Mouse (Mus musculus) spleen, postnatal 14 days (tissue): ENCODE measurements around the gene AI837181.

Experiments
- DNase-seq, 2 experiments: peaks; one replicate each; pipeline ENCODE4 v3.0.0; 2021 to 2022; ENCODE audit warnings: low spot score in 2 of 2

The AI837181 gene

GRCm38 (mm10) chr19:5447515-5448353 lies 22.8 kb downstream of the AI837181 start, which contains the start of gene Fosl1:
TSS of gene Fosl1 (plus strand) at chr19:5447547.
- DNase-seq: peak; percentile 41 to 67

DNA sequence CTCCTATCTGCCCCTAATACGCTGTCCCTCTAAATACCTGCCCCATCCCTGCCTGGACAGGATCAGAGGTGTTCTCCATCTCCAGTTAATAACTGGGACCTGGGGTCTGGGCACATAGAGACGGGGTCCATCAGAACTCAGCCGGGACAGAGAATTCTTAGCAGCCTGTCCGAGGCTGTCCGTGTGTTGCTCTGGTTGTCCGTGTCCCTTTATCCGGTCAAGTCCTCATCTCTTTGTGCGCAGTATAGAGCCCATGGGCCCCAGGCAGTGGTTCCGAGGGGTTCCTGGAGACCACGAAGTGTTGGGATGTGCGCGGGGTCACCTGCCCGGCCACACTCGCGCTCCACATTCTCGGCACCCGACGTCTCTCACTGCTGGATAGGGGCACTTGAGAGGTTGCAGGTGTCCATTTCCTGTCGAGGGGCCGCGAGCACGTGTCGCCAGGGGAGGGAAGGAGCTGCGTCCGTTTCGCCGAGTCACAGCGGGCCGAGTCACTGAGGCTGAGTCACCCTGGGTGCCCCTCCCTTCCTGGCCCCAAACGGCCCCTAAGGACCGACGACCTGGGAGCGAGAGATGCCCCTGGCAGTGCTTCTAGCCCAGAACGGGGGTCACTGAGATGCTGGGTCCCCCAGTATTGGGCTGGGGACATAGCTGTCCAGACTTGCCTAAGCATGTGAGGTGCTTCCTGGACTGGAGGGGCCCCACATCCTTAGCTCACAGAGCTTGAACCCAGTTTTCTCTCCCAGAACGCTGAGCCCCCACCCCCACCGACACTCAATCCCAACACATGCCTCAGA lies 23.6 kb downstream of the AI837181 start:
- DNase-seq: no peak

- DNase-seq: no peak
Measured at GRCm38 (mm10) chr19:5449673-5450072, 24.7 kb downstream of the AI837181 start.

GRCm38 (mm10) chr19:5451766-5452165 lies 26.8 kb downstream of the AI837181 start:
- DNase-seq: no peak

- no peak for DNase-seq
Measured at GRCm38 (mm10) chr19:5455037-5455436, 30.1 kb downstream of the AI837181 start.

GRCm38 (mm10) chr19:5455568-5455967 lies 30.6 kb downstream of the AI837181 start:
- no peak for DNase-seq

- DNase-seq: no peak
Measured at GRCm38 (mm10) chr19:5456241-5456921, 31.4 kb downstream of the AI837181 start.

- DNase-seq: peak; percentile 78 to 88
Measured at GRCm38 (mm10) chr19:5456922-5457745, 32.2 kb downstream of the AI837181 start.

DNA sequence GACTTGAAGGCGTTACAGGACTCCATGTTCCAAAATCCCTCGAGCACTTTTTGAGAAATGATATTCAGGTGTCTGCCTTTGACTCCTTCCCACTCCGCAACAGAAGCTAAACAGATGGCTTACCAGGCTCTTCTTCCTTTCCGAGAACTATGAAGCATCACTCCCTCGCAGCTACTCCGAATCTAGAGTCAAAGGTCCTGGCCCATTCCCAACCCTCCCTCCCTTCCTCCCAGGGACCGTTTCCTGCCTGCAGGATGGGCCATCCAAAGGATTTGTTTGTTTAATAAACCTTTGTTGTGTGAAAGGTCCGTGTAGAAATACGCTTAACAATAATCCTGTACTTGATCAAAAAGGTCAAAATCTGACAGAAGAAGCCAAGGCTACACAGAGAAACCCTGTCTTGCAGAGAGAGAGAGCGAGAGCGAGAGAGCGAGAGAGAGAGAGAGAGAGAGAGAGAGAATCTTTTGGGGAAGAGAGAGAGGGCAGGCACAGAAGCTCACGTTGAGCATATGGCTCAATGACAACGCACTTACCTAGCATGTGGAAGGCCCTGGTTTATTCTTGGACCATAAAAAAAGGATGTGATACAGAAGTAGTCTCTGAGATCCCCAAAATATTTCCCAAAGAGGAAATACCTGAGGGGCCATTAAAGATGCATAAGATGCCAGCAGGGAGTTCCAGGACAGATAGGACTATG lies 33.0 kb downstream of the AI837181 start, which contains the start of gene Ccdc85b:
Gene Ccdc85b (minus strand): TSS at position 149 of the 697 bp plus-strand sequence.
- no peak for DNase-seq

DNA sequence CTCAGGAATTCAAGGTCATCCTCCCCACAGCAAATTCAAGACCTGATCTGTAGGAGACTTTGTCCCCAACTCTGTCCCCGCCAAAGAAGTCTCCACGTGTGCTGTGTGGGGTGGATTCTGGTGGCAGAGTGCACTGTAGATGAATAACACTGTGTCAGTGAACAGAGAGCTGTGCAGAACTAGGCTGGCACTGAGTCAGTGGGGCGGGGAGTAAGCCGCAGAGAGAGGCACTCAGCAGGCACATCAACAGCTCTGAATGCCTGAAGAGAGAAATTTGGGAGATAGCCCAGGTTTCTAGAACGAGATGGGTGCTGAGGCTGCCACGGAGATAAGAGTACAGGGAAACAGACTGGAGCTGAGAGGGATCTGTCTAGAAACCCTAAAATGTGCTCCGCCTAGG lies 34.1 kb downstream of the AI837181 start:
- DNase-seq: no peak

DNA sequence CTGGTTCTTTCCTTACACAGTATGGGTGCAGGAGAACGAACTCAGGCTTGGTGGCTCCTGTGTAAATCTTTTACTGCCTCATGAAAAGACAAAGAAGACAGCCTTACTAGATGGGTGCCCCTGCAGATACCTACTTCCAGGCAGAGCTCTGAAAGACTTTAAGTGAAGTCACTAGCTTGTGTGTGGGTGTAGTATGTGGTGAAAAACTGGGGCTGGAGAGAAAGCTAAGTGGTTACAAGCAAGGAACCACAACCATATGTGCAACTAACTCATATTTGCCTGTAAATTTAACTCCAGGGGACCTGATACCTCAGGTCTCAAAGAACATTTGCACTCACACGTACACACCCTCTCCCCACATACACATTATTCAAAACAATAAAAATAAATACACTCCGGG lies 35.0 kb downstream of the AI837181 start:
- DNase-seq: no peak

GRCm38 (mm10) chr19:5460465-5460911 lies 35.5 kb downstream of the AI837181 start, which contains the start of gene Fibp:
TSS of gene Fibp (plus strand) at chr19:5460615.
- DNase-seq: peak; percentile 69 to 85

- DNase-seq: no peak
Measured at GRCm38 (mm10) chr19:5461411-5461810, 36.5 kb downstream of the AI837181 start.

DNA sequence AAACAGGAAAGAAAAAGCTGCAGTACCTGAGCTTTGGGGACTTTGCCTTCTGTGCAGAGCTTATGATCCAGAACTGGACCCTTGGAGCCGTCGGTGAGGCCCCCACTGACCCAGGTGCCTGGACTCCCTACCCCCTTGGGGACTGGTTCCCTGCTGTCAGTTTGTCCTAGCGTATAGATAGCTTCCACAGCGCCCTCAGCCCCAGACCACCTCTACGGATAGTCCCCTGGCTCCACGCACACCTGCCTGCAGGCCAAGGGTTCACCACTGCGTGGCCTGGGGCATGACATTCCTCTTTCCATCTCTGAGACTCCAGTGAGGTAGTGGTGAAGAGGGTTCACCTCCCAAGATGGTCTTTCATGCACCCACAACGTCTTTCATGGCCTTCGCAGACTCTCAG lies 38.3 kb downstream of the AI837181 start:
- no peak for DNase-seq

DNA sequence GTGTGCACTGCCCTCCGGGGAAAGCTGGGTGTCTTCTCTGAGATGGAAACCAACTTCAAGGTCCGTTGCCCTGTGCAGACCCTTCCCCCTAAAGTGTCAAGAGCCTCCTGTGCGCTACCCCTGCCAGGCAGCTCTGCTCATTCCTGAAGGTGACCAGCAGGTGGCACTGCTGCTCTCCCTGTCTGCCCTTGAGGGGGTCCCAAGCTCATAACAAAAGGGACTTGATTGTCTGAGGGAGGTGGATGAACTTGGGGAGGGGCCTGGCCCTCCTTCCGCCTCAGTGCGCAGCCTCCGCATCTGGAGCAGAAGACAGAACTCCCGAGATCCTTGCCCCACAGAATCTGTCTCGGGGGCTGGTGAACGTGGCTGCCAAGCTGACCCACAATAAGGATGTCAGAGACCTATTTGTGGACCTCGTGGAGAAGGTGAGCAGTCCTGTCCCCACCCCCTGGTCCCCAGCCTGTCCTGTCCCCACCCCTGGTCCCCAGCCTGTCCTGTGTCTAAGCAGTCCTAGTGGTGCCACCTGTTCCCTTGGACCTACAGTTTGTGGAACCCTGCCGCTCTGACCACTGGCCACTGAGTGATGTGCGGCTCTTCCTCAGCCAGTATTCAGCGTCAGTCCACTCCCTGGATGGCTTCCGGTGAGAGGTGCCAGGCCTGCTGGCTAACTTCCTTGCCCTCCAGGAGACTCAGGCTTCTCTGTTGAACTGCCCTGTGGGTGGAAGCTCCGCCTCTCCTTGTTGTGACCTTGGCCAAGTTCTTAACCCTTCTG lies 39.0 kb downstream of the AI837181 start:
- DNase-seq: peak in 1 of 2 experiments; percentile 50

GRCm38 (mm10) chr19:5465037-5465436 lies 40.1 kb downstream of the AI837181 start:
- no peak for DNase-seq

DNA sequence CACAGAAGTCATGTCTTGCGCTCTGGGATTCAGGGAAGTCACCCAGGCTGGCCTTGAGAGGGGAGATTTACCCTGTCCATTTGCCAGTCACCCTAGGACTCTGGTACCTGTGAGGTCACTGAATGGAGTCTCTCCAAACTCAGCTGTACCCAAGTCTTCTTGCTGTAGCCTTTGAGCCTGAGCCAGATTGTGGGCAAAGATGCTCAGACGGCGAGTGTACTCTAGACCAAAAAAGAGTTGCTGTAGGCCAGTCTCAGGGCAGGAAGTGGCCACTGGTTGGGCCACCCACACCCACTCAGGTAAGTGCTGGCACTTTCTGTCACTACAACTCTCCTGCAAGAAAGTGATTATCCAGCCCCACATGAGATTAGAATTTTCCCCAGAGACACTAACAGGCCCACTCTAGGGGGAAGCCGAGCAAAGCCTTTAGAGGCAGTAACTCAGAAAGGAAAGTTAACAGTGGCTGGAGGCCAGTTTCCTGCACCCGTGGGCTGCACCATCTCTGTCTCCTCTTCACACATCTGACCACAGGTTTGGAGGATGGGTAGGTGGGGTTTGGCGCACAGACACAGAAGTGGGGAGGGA lies 42.1 kb downstream of the AI837181 start:
- no peak for DNase-seq

GRCm38 (mm10) chr19:5468374-5468773 lies 43.4 kb downstream of the AI837181 start, which contains the start of gene Ctsw:
TSS of gene Ctsw (minus strand) at chr19:5468507.
- DNase-seq: no peak

GRCm38 (mm10) chr19:5471846-5472245 lies 46.9 kb downstream of the AI837181 start:
- DNase-seq: no peak
